Mouse (Mus musculus): ENCODE measurements at regions not wholly inside any gene's neighbourhood (a gene's known extent, or its start where the extent isn't known, plus 50 kb on each side); places are given as distances from the start of the nearest gene placed in this dataset.

GRCm38 (mm10) chr17:83071746-83072145 is 143.3 kb upstream of the Pkdcc start:
- no peak for TF ChIP-seq EP300 (optimal IDR thresholded peaks at IDR 0.05)
- TF ChIP-seq CTCF (IDR thresholded peaks at IDR 0.05; ENCODE audit: low read depth) = no peak

Data from stomach, postnatal 0 days (tissue).